In genomic region chrX:101147506-101147905, GRCm38 (mm10) we compare ENCODE assay signal across 27 mouse cellular contexts.
"Had no signal": no experiment of that assay in that cellular context is flagged by ENCODE, and none has a peak within 500 bp of the region (broad histone marks: within the 10 kb centered on the region; RNA-seq: fewer than 3 reads in every experiment).

No protein-coding gene starts in this region.

- H3K4me1 ChIP-seq: embryonic facial prominence, embryonic 10.5 days; embryonic facial prominence, embryonic 12.5 days; embryonic facial prominence, embryonic 13.5 days; embryonic facial prominence, embryonic 15.5 days; forebrain, embryonic 10.5 days; forebrain, embryonic 12.5 days; forebrain, embryonic 13.5 days; forebrain, embryonic 15.5 days had no signal

- DNase-seq: cerebellum, adult 9-10 months; cerebellum, adult 9-11 months; cerebellum, postnatal 10 days; cerebellum, postnatal 14 days; cerebellum, postnatal 25 days; cerebellum, postnatal 36 days; embryo, embryonic 11 days; forebrain, postnatal 0 days; gastrocnemius, adult 2 months; gastrocnemius, postnatal 10 days; gastrocnemius, postnatal 14 days; gastrocnemius, postnatal 25 days; gastrocnemius, postnatal 36 days; heart, adult 11 months; heart, adult 18-20 months; heart, adult 2 months had no signal

- H3K4me3 ChIP-seq: embryonic facial prominence, embryonic 10.5 days; embryonic facial prominence, embryonic 12.5 days; embryonic facial prominence, embryonic 13.5 days; embryonic facial prominence, embryonic 15.5 days; erythroblast, embryonic 14.5 days; forebrain, embryonic 10.5 days; forebrain, embryonic 12.5 days; forebrain, embryonic 13.5 days; forebrain, embryonic 15.5 days; gastrocnemius, adult 2 months; heart, adult 2 months had no signal

- H3K27me3 ChIP-seq: embryonic facial prominence, embryonic 12.5 days; embryonic facial prominence, embryonic 13.5 days; embryonic facial prominence, embryonic 15.5 days; forebrain, embryonic 12.5 days; forebrain, embryonic 13.5 days; forebrain, embryonic 15.5 days had no signal

- H3K4me2 ChIP-seq: embryonic facial prominence, embryonic 12.5 days; embryonic facial prominence, embryonic 13.5 days; embryonic facial prominence, embryonic 15.5 days; forebrain, embryonic 12.5 days; forebrain, embryonic 13.5 days; forebrain, embryonic 15.5 days had no signal

- H3K27ac ChIP-seq: embryonic facial prominence, embryonic 10.5 days; embryonic facial prominence, embryonic 12.5 days; embryonic facial prominence, embryonic 13.5 days; embryonic facial prominence, embryonic 15.5 days; forebrain, embryonic 10.5 days; forebrain, embryonic 12.5 days; forebrain, embryonic 13.5 days; forebrain, embryonic 15.5 days; gastrocnemius, adult 2 months; heart, adult 2 months had no signal

- ATAC-seq: forebrain, embryonic 13.5 days; forebrain, embryonic 14.5 days; forebrain, embryonic 15.5 days; forebrain, embryonic 16.5 days; forebrain, postnatal 0 days had no signal

- H3K9me3 ChIP-seq: embryonic facial prominence, embryonic 10.5 days; embryonic facial prominence, embryonic 12.5 days; embryonic facial prominence, embryonic 13.5 days; embryonic facial prominence, embryonic 15.5 days; forebrain, embryonic 10.5 days; forebrain, embryonic 12.5 days; forebrain, embryonic 13.5 days; forebrain, embryonic 15.5 days had no signal

- H3K9ac ChIP-seq: embryonic facial prominence, embryonic 12.5 days; embryonic facial prominence, embryonic 13.5 days; embryonic facial prominence, embryonic 15.5 days; forebrain, embryonic 12.5 days; forebrain, embryonic 13.5 days; forebrain, embryonic 15.5 days; forebrain, postnatal 0 days had no signal

- H3K36me3 ChIP-seq: embryonic facial prominence, embryonic 10.5 days; embryonic facial prominence, embryonic 12.5 days; embryonic facial prominence, embryonic 13.5 days; embryonic facial prominence, embryonic 15.5 days; forebrain, embryonic 10.5 days; forebrain, embryonic 12.5 days; forebrain, embryonic 15.5 days had no signal
